Mouse (Mus musculus) neural tube, embryonic 10.5 days (tissue): ENCODE measurements around the gene Fbxo47.

Experiments
- DNase-seq: peaks from one replicate; pipeline ENCODE4 v3.0.0-alpha.2; 2017; ENCODE audit warnings: low spot score; ENCODE audit errors: extremely low spot score

Gene Fbxo47

GRCm38 (mm10) chr11:97812491-97812921, 71.4 kb downstream of the Fbxo47 start:
- DNase-seq: peak; percentile 57

GRCm38 (mm10) chr11:97811569-97812362, 72.2 kb downstream of the Fbxo47 start:
- no peak for DNase-seq

GRCm38 (mm10) chr11:97810970-97811369, 73.0 kb downstream of the Fbxo47 start:
- DNase-seq: no peak

- no peak for DNase-seq
These were observed 73.6 kb downstream of the Fbxo47 start for GRCm38 (mm10) chr11:97810356-97810755.

- DNase-seq: no peak
These were observed 74.5 kb downstream of the Fbxo47 start for GRCm38 (mm10) chr11:97809235-97810121.

GRCm38 (mm10) chr11:97808621-97809234, 75.2 kb downstream of the Fbxo47 start:
- no peak for DNase-seq

GRCm38 (mm10) chr11:97808093-97808492, 75.9 kb downstream of the Fbxo47 start:
- no peak for DNase-seq

- DNase-seq: no peak
These were observed 76.3 kb downstream of the Fbxo47 start for GRCm38 (mm10) chr11:97807626-97808025.

- DNase-seq: no peak
These were observed 77.4 kb downstream of the Fbxo47 start for GRCm38 (mm10) chr11:97806613-97806964.

- peak; percentile 26 for DNase-seq
These were observed 78.0 kb downstream of the Fbxo47 start for GRCm38 (mm10) chr11:97805662-97806612.

- no peak for DNase-seq
These were observed 78.9 kb downstream of the Fbxo47 start for GRCm38 (mm10) chr11:97804841-97805661.

- no peak for DNase-seq
These were observed 80.1 kb downstream of the Fbxo47 start for GRCm38 (mm10) chr11:97803847-97804246.
